Mouse (Mus musculus) regulatory T cell (primary cell): ENCODE measurements around the gene Gm34653.

Source experiments
- in situ Hi-C: fragments of 300-600 bp; cut with MboI, MseI; formaldehyde crosslinking; loops from one replicate; pipeline ENCODE4 v1.15.1; 2025; ENCODE audit warnings: high pct_unique_total_duplicates

Gene Gm34653

DNA sequence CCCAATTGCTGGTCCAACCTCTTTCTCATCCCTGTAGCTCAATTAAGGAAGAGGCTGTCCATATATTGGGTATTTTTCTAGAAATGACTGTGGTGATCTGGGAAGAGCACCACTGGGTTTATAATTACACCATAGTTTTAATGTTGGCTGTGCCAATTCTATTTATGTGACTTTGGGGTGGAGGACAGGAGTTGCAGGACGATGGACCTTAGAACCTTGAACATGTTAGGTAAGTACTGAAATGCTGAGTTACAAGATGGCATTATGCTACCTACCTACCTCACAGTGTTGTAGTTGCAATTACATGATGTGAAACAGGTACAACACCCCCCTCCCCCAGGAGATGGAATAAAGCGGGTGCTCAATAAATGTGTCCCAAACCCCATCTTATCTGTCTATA, 50.0 kb downstream of the Gm34653 start:
- in situ Hi-C loops: loop anchor here (5.0 kb wide), 1 partner anchor 40 kb away; no protein-coding TSS in a partner anchor

DNA sequence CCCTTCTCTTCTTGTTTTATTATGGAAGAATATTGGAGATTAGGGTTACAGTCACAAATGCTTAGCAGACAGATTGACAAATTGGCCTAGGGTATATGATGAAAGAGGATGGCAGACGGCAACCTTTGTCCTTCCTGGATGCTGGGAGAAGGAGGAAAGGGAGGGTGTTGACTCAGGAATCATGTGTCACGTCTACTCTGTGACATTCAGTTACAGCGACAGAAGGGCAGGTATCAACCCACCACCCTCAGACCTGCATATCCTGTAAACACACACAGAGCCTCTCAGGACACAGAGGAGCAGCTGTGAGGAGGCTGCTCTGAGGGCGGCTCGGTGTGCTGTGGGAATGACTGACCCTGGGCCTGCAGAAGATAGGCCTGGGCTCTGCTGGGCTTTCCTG, 50.4 kb downstream of the Gm34653 start:
- in situ Hi-C loops: loop anchor here (5.0 kb wide), 1 partner anchor 41 kb away; no protein-coding TSS in a partner anchor

DNA sequence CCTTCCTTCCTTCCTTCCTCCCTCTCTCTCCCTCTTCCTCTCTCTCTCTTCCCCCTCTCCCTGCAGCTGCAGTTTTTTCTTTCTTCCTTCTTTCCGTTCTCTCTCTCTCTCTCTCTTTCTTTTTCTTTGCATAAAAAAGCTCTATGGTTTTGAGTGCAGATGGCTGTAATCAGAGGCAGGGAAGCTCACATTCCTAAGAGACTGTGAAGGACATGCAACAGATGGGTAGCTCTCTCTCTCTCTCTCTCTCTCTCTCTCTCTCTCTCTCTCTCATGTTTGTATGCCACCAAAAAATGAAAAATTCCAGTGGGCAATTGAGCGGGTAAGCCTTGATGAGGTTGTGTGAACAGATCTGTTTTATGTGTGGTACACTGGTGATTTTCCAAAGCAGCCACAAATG, 51.4 kb downstream of the Gm34653 start:
- in situ Hi-C loops: loop anchor here (5.0 kb wide), 1 partner anchor 42 kb away; no protein-coding TSS in a partner anchor
